Mouse (Mus musculus): Measurements from ENCODE around the gene Med19.

GRCm38 (mm10) chr2:84636231-84636741 lies 41.9 kb upstream of the Med19 start:
- TF ChIP-seq ZNF384 (IDR thresholded peaks at IDR 0.05; ENCODE audit: low read depth, low read length): no peak
- no peak for TF ChIP-seq CHD2 (IDR thresholded peaks at IDR 0.05; ENCODE audit: low read depth, low read length)
- TF ChIP-seq HCFC1 (IDR thresholded peaks at IDR 0.05; ENCODE audit: borderline replicate concordance, insufficient read depth, low read length): no peak
